Mouse (Mus musculus) G1E-ER4 (cell line): ENCODE data around the gene Itpr2. TPM values are rescaled to one million over a fixed set of nuclear protein-coding genes. Genes with fewer than 3 reads are reported as not detected.

Experiments
- GATA1 ChIP-seq: IDR thresholded peaks from one replicate; pipeline ENCODE4 v1.8.0; 2012; ENCODE audit warnings: low read length, inconsistent platforms
- polyA plus RNA-seq: library from polyadenylated mRNA; stranded (reverse); fragments of >175 nt; gene quantifications from 2 replicates; pipeline ENCODE4 v1.2.3, GENCODE M21; 2012

Gene Itpr2
- polyA plus RNA-seq, 1 experiment, result 1.9 TPM

- no peak for TF ChIP-seq GATA1
These were observed 47.2 kb downstream of the Itpr2 start for GRCm38 (mm10) chr6:146454520-146455511.

GRCm38 (mm10) chr6:146452474-146452873 is 49.5 kb downstream of the Itpr2 start:
- TF ChIP-seq GATA1, result no peak

- TF ChIP-seq GATA1, result no peak
These were observed 55.9 kb downstream of the Itpr2 start for GRCm38 (mm10) chr6:146446032-146446704.

GRCm38 (mm10) chr6:146439826-146440225 is 62.2 kb downstream of the Itpr2 start:
- TF ChIP-seq GATA1, result no peak

GRCm38 (mm10) chr6:146439071-146439818 is 62.8 kb downstream of the Itpr2 start:
- no peak for TF ChIP-seq GATA1

GRCm38 (mm10) chr6:146438057-146438456 is 64.0 kb downstream of the Itpr2 start:
- no peak for TF ChIP-seq GATA1

GRCm38 (mm10) chr6:146436916-146437496 is 65.0 kb downstream of the Itpr2 start:
- no peak for TF ChIP-seq GATA1

- TF ChIP-seq GATA1, result no peak
These were observed 67.8 kb downstream of the Itpr2 start for GRCm38 (mm10) chr6:146434217-146434616.

GRCm38 (mm10) chr6:146432218-146432865 is 69.7 kb downstream of the Itpr2 start:
- no peak for TF ChIP-seq GATA1

GRCm38 (mm10) chr6:146431777-146432176 is 70.2 kb downstream of the Itpr2 start:
- TF ChIP-seq GATA1, result no peak

- TF ChIP-seq GATA1, result no peak
These were observed 72.2 kb downstream of the Itpr2 start for GRCm38 (mm10) chr6:146429694-146430380.

- no peak for TF ChIP-seq GATA1
These were observed 77.2 kb downstream of the Itpr2 start for GRCm38 (mm10) chr6:146424778-146425177.

GRCm38 (mm10) chr6:146424326-146424725 is 77.7 kb downstream of the Itpr2 start:
- no peak for TF ChIP-seq GATA1

- TF ChIP-seq GATA1, result no peak
These were observed 81.3 kb downstream of the Itpr2 start for GRCm38 (mm10) chr6:146420718-146421117.

GRCm38 (mm10) chr6:146416461-146416860 is 85.6 kb downstream of the Itpr2 start:
- no peak for TF ChIP-seq GATA1
